Mouse (Mus musculus) forebrain, embryonic 10.5 days (tissue): Measurements from ENCODE around the gene Fkbp1b. TPM values are rescaled to one million over a fixed set of nuclear protein-coding genes. Genes with fewer than 3 reads are reported as not detected.

Experiments used
- DNase-seq: peaks from one replicate; pipeline ENCODE4 v3.0.0-alpha.2; 2017; ENCODE audit warnings: low spot score; ENCODE audit errors: extremely low spot score
- H3K27ac ChIP-seq: fragments of 300-500 bp; sonication (generic); 2 replicates; pipeline ENCODE4 v1.5.1; 2016; ENCODE audit warnings: mild to moderate bottlenecking
- H3K27me3 ChIP-seq: fragments of 300-500 bp; sonication (generic); 2 replicates; pipeline ENCODE4 v1.6.1; 2016; ENCODE audit warnings: mild to moderate bottlenecking; ENCODE audit not compliant: poor library complexity, severe bottlenecking
- H3K36me3 ChIP-seq: fragments of 300-500 bp; sonication (generic); replicated peaks from 2 replicates; pipeline ENCODE4 v1.6.1; 2016; ENCODE audit warnings: mild to moderate bottlenecking, moderate library complexity
- H3K4me1 ChIP-seq: fragments of 300-500 bp; sonication (generic); 2 replicates; pipeline ENCODE4 v1.6.1; 2016
- H3K4me3 ChIP-seq: fragments of 300-500 bp; sonication (generic); 2 replicates; pipeline ENCODE4 v1.5.1; 2016; ENCODE audit warnings: mild to moderate bottlenecking, moderate library complexity
- H3K9me3 ChIP-seq: fragments of 300-500 bp; sonication (generic); 2 replicates; pipeline ENCODE4 v1.6.1; 2016; ENCODE audit warnings: mild to moderate bottlenecking, moderate library complexity
- WGBS: fragments of 180-500 bp; shearing (Covaris S2); methylation state at CpG from one replicate; pipeline ENCODE4 v1.1.7; 2016; 5-methylcytosine and 5-hydroxymethylcytosine counted together
- polyA plus RNA-seq: library from polyadenylated mRNA; unstranded; fragments of >200 nt; fragmentation: Nextera tagmentation; extraction: Ambion mirVana; gene quantifications from 2 replicates; pipeline ENCODE4 v1.2.1, GENCODE M21; 2016

Gene Fkbp1b
- polyA plus RNA-seq, 1 experiment from 2014 or later = 4.3 TPM

- no peak overlapping the region; the same call in 1 of the 2 replicates for H3K4me3 ChIP-seq
- peaks cover 11% of the 10 kb centered on the region for H3K4me1 ChIP-seq
- no peaks in the 10 kb centered on the region for H3K36me3 ChIP-seq
- H3K27me3 ChIP-seq = peaks cover 25% of the 10 kb centered on the region
- 0 out of 2 replicates have a peak overlapping the region, but pooled peaks have one; percentile 15 for H3K27ac ChIP-seq
- no peaks in the 10 kb centered on the region for H3K9me3 ChIP-seq
- DNase-seq = no peak
- WGBS = 63% methylated on average over 4 of the region's 4 CpGs
These were observed 30.9 kb upstream of the Fkbp1b start for GRCm38 (mm10) chr12:4872273-4872672.

- peaks cover 25% of the 10 kb centered on the region for H3K27me3 ChIP-seq
- peaks cover 11% of the 10 kb centered on the region for H3K4me1 ChIP-seq
- no peaks in the 10 kb centered on the region for H3K36me3 ChIP-seq
- WGBS = 88% methylated on average over 5 of the region's 5 CpGs
- no peak overlapping the region for H3K27ac ChIP-seq
- H3K9me3 ChIP-seq = no peaks in the 10 kb centered on the region
- no peak for DNase-seq
- H3K4me3 ChIP-seq = no peak overlapping the region
These were observed 29.9 kb upstream of the Fkbp1b start for GRCm38 (mm10) chr12:4871260-4871659.

- WGBS = 79% methylated on average over 8 of the region's 8 CpGs
- no peak for DNase-seq
These were observed 27.5 kb upstream of the Fkbp1b start for GRCm38 (mm10) chr12:4868924-4869323.

GRCm38 (mm10) chr12:4864338-4864690 lies 22.9 kb upstream of the Fkbp1b start:
- no peaks in the 10 kb centered on the region for H3K36me3 ChIP-seq
- no peaks in the 10 kb centered on the region for H3K27me3 ChIP-seq
- no peak overlapping the region for H3K27ac ChIP-seq
- no peaks in the 10 kb centered on the region for H3K9me3 ChIP-seq
- 83% methylated on average over 4 of the region's 4 CpGs for WGBS
- H3K4me1 ChIP-seq = peaks cover 9% of the 10 kb centered on the region; the same call in 1 of the 2 replicates
- DNase-seq = no peak
- H3K4me3 ChIP-seq = no peak overlapping the region

More at GRCm38 (mm10) chr12:4868924-4869323, 27.5 kb upstream of the Fkbp1b start:
- no peaks in the 10 kb centered on the region for H3K36me3 ChIP-seq
- H3K4me1 ChIP-seq = peaks cover 10% of the 10 kb centered on the region
- H3K9me3 ChIP-seq = no peaks in the 10 kb centered on the region
- no peak overlapping the region for H3K27ac ChIP-seq
- H3K27me3 ChIP-seq = peaks cover 14% of the 10 kb centered on the region
- no peak overlapping the region for H3K4me3 ChIP-seq

- Histone ChIP-seq H3K4me3 (no peak overlapping the region), H3K9me3 (no peaks in the 10 kb centered on the region), H3K4me1 (peaks cover 9% of the 10 kb centered on the region; the same call in 1 of the 2 replicates), H3K36me3 (no peaks in the 10 kb centered on the region), H3K27me3 (no peaks in the 10 kb centered on the region), H3K27ac (no peak overlapping the region)
- 90% methylated on average over 4 of the region's 4 CpGs for WGBS
- no peak for DNase-seq
These were observed 22.4 kb upstream of the Fkbp1b start for GRCm38 (mm10) chr12:4863654-4864337.

- H3K4me3 ChIP-seq = no peak overlapping the region
- peaks cover 10% of the 10 kb centered on the region for H3K36me3 ChIP-seq
- DNase-seq = no peak
- H3K27me3 ChIP-seq = no peaks in the 10 kb centered on the region
- peaks cover 9% of the 10 kb centered on the region; the same call in 1 of the 2 replicates for H3K4me1 ChIP-seq
- no peaks in the 10 kb centered on the region for H3K9me3 ChIP-seq
- H3K27ac ChIP-seq = no peak overlapping the region
- 93% methylated on average over 4 of the region's 4 CpGs for WGBS
These were observed 21.3 kb upstream of the Fkbp1b start for GRCm38 (mm10) chr12:4862672-4863071.

GRCm38 (mm10) chr12:4859241-4859914 lies 18.0 kb upstream of the Fkbp1b start:
- Histone ChIP-seq H3K4me3 (no peak overlapping the region), H3K4me1 (peaks cover 6% of the 10 kb centered on the region; the same call in 1 of the 2 replicates), H3K36me3 (peaks cover 36% of the 10 kb centered on the region), H3K27ac (no peak overlapping the region), H3K9me3 (no peaks in the 10 kb centered on the region), H3K27me3 (no peaks in the 10 kb centered on the region)
- WGBS = 71% methylated on average over 11 of the region's 11 CpGs
- DNase-seq = no peak

- no peaks in the 10 kb centered on the region; the same call in 1 of the 2 replicates for H3K9me3 ChIP-seq
- WGBS = 93% methylated on average over 2 of the region's 2 CpGs
- H3K4me1 ChIP-seq = no peaks in the 10 kb centered on the region
- no peak for DNase-seq
- H3K27ac ChIP-seq = no peak overlapping the region
- H3K36me3 ChIP-seq = peaks cover 61% of the 10 kb centered on the region
- no peak overlapping the region for H3K4me3 ChIP-seq
- no peaks in the 10 kb centered on the region for H3K27me3 ChIP-seq
These were observed 15.4 kb upstream of the Fkbp1b start for GRCm38 (mm10) chr12:4856834-4857233.

- DNase-seq = no peak
- Histone ChIP-seq H3K36me3 (peaks cover 68% of the 10 kb centered on the region), H3K27me3 (no peaks in the 10 kb centered on the region), H3K4me3 (no peak overlapping the region), H3K9me3 (no peaks in the 10 kb centered on the region; the same call in 1 of the 2 replicates), H3K4me1 (no peaks in the 10 kb centered on the region), H3K27ac (no peak overlapping the region)
- WGBS = 99% methylated on average over 5 of the region's 5 CpGs
These were observed 14.8 kb upstream of the Fkbp1b start for GRCm38 (mm10) chr12:4856160-4856559.

GRCm38 (mm10) chr12:4843741-4844140 lies 2.4 kb upstream of the Fkbp1b start:
- WGBS = under 1% methylated on average over 12 of the region's 12 CpGs
- peak; percentile 52 for DNase-seq
- H3K36me3 ChIP-seq = peaks cover 9% of the 10 kb centered on the region
- H3K27ac ChIP-seq = peak overlapping the region; percentile 86
- H3K4me3 ChIP-seq = peak overlapping the region; percentile 74
- H3K27me3 ChIP-seq = peaks cover 34% of the 10 kb centered on the region
- H3K4me1 ChIP-seq = peaks cover 32% of the 10 kb centered on the region
- no peaks in the 10 kb centered on the region for H3K9me3 ChIP-seq

- Histone ChIP-seq H3K4me1 (peaks cover 32% of the 10 kb centered on the region), H3K36me3 (peaks cover 6% of the 10 kb centered on the region), H3K27ac (peak within 1 kb of the TSS; percentile 86), H3K9me3 (no peaks in the 10 kb centered on the region), H3K4me3 (peak within 1 kb of the TSS; percentile 89), H3K27me3 (peaks cover 34% of the 10 kb centered on the region)
- DNase-seq = peak; percentile 90
- under 1% methylated on average over 30 of the region's 30 CpGs for WGBS
These were observed 1.7 kb upstream of the Fkbp1b start, which contains the start of gene Wdcp for GRCm38 (mm10) chr12:4842890-4843597. Wdcp (plus strand) TSS chr12:4843303.

- H3K9me3 ChIP-seq = no peaks in the 10 kb centered on the region
- no peak overlapping the region for H3K4me3 ChIP-seq
- peaks cover 34% of the 10 kb centered on the region for H3K27me3 ChIP-seq
- peaks cover 32% of the 10 kb centered on the region for H3K4me1 ChIP-seq
- H3K36me3 ChIP-seq = peaks cover 6% of the 10 kb centered on the region
- no peak overlapping the region for H3K27ac ChIP-seq
- no peak for DNase-seq
- 88% methylated on average over 8 of the region's 8 CpGs for WGBS
These were observed 1.1 kb upstream of the Fkbp1b start for GRCm38 (mm10) chr12:4842456-4842855.
